Mouse (Mus musculus): ENCODE data around the gene Cog5. TPM values are rescaled to one million over a fixed set of nuclear protein-coding genes. Genes with fewer than 3 reads are reported as not detected.

Gene Cog5
- polyA plus RNA-seq (2012; fragmentation: generic; extraction: Trizol) = 1 to 10 TPM in 1 of 2 experiments, under 1 TPM in 1; 0.73 to 9.1 TPM

GRCm38 (mm10) chr12:31654197-31654964 is at the start of gene Cog5, which contains the start of gene Dus4l:
TSS of gene Cog5 (plus strand) at chr12:31654869.
TSS of gene Dus4l (minus strand) at chr12:31654826.

DNA sequence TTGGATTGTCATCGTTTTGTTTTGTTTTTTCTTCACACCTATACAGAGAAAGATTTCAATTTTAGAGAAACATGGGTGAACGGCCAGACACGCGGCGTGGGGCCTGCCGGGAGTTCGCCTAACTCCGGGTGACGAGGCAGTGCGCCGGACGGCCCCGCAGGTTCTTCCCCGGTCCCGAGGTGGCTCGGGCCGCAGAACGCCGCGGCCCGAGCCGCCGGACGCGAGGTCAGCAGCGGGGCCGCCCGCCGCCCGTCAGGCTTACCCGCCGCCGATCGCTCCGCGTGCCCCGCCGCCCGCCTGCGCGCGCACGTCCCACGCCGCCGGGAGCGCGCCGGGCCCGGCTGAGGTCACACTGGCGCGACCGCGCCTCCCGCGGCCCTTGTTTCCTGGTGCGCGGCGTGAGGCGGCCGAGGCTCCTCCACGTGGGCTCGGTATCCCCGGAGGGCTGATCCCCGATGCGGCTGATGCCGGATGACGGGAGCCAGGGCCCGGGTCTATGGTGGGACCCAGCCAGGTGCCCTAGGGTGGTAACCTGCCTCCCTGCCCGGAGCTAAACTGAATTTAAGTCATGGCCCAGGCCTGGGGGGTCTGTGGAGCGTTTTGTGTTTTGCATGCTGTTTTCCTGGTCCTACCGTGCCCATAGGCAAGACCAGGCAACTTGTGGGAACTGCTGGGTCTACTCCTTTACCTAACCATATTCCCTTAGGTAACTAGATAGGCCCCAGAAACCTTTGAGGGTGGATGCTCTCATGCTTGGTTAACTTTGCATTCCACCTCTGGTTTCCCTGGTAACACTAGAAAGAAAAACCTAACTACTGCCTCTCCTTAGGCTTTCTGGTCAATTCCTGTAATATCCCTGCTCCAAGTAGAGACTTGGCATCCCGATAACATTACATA is 20.1 kb upstream of the Cog5 start, which contains the start of gene Bcap29:
TSS of gene Bcap29 (minus strand) at position 316 of the 897 bp plus-strand sequence.

DNA sequence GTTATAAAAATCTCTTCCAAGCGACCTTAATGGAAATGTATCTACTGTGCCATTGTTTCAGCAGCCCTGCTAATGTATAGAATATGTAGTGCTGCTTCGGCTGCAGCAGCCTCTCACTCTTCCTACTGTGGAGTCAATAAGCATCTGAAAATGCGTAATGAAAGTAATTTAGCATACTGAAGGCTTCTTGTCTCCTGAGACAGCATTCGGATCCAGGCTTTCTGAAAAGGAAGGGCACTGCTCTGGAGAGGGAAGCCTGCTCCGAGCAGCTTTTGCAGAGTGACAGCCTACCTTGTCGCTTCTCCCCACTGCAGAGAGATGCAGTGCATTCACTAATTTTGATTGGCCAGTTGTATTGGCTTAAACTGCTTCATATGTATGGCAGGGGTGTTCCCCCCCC is 58.9 kb downstream of the Cog5 start, which contains the start of gene Gpr22:
TSS of gene Gpr22 (minus strand) at position 348 of the 400 bp plus-strand sequence.

DNA sequence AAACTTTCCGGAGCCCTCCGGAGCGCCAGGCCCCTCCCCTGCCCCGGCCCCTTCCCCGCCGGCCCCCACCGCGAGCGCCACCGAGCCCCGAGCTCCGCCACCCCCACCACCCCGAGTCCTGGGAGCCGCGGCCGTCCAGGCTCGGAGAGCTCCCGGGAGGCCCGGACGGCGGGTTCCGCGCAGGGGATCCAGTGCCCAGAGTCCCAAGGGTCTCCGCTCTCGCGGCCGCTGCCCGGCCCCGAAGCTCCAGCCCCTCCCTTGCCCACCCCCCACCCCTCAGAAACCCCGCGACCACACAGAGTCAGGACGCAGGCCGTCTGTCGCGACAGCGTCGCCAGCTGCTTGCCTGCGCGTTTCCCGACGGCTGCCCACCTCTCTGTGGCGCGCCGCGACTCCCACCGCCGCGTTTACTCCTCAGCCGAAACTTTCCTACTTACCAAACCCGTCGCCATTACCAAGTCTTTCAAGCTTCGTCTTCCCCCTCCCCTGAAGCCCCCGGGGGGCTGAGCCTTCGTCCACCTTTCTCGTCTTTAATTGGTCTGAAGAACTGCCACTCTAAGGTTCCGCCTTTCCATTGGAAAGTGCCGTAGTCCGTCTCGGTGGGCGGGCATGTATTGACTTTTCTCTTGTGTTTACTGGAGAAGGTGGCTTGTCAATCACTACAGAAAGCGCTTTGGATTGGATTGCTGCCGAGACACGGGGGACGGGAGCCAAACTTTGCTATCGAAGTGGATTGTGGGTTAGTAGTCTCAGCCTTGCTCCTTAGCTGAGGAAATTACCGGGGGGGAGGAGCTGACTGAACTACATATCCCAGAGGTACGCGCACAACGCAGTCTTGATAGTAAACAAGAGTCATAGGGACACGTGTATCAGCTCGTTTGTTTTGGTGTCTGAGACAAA is 295.3 kb downstream of the Cog5 start, which contains the start of gene Hbp1:
TSS of gene Hbp1 (minus strand) at position 777 of the 900 bp plus-strand sequence.

Other genes starting within 250 kb of the Cog5 start
- 1 to 10 TPM; 1.8 to 5.2 TPM for gene Cbll1, start 155.3 kb upstream of the Cog5 start, polyA plus RNA-seq (2012; fragmentation: generic; extraction: Trizol)
- gene Slc26a4, start 94.9 kb upstream of the Cog5 start, polyA plus RNA-seq (2012; fragmentation: generic; extraction: Trizol) = not detected
- gene Bcap29, start 20.2 kb upstream of the Cog5 start, polyA plus RNA-seq (2012; fragmentation: generic; extraction: Trizol) = 1 to 10 TPM in 1 of 2 experiments, under 1 TPM in 1; 0.47 to 3.0 TPM
- gene Dus4l, start within 50 bp of the Cog5 start, polyA plus RNA-seq (2012; fragmentation: generic; extraction: Trizol) = 1 to 10 TPM in 1 of 2 experiments, under 1 TPM in 1; 0.75 to 2.5 TPM
- under 1 TPM in 1 of 2 experiments, not detected in 1; 0.07 TPM for gene Gpr22, start 59.1 kb downstream of the Cog5 start, polyA plus RNA-seq (2012; fragmentation: generic; extraction: Trizol)

Data from C3H10T1/2 (cell line).